Mouse (Mus musculus) embryo, embryonic 10.5 days (tissue): ENCODE measurements around the gene Fgf18.
A peak's percentile ranks its signal among the peaks of the same experiment; 100 is the strongest.

ENCODE experiments used
- DNase-seq: peaks from one replicate; pipeline ENCODE4 v3.0.0-alpha.2; 2015; ENCODE audit warnings: low spot score

The Fgf18 gene

GRCm38 (mm10) chr11:33115796-33116195 lies 31.4 kb downstream of the Fgf18 start:
- no peak for DNase-seq

GRCm38 (mm10) chr11:33112407-33112806 lies 34.8 kb downstream of the Fgf18 start:
- DNase-seq = no peak

- DNase-seq = no peak
Observed at GRCm38 (mm10) chr11:33110111-33110510, 37.1 kb downstream of the Fgf18 start.

- DNase-seq = no peak
Observed at GRCm38 (mm10) chr11:33107540-33107939, 39.7 kb downstream of the Fgf18 start.

GRCm38 (mm10) chr11:33104911-33105316 lies 42.3 kb downstream of the Fgf18 start:
- no peak for DNase-seq

- no peak for DNase-seq
Observed at GRCm38 (mm10) chr11:33103291-33103943, 43.8 kb downstream of the Fgf18 start.

GRCm38 (mm10) chr11:33100027-33100507 lies 47.1 kb downstream of the Fgf18 start:
- DNase-seq = peak; percentile 42

GRCm38 (mm10) chr11:33099425-33099824 lies 47.8 kb downstream of the Fgf18 start:
- DNase-seq = no peak

- DNase-seq = no peak
Observed at GRCm38 (mm10) chr11:33098446-33098845, 48.8 kb downstream of the Fgf18 start.

GRCm38 (mm10) chr11:33097855-33098254 lies 49.3 kb downstream of the Fgf18 start:
- DNase-seq = peak; percentile 72

- DNase-seq = no peak
Observed at GRCm38 (mm10) chr11:33089856-33090255, 57.3 kb downstream of the Fgf18 start.

GRCm38 (mm10) chr11:33088181-33088580 lies 59.0 kb downstream of the Fgf18 start:
- DNase-seq = no peak

- DNase-seq = no peak
Observed at GRCm38 (mm10) chr11:33086046-33086445, 61.2 kb downstream of the Fgf18 start.

- no peak for DNase-seq
Observed at GRCm38 (mm10) chr11:33085514-33085913, 61.7 kb downstream of the Fgf18 start.

- no peak for DNase-seq
Observed at GRCm38 (mm10) chr11:33085054-33085453, 62.1 kb downstream of the Fgf18 start.

- DNase-seq = no peak
Observed at GRCm38 (mm10) chr11:33084041-33084440, 63.2 kb downstream of the Fgf18 start.

GRCm38 (mm10) chr11:33081175-33081574 lies 66.0 kb downstream of the Fgf18 start:
- DNase-seq = no peak

GRCm38 (mm10) chr11:33080046-33080808 lies 67.0 kb downstream of the Fgf18 start:
- DNase-seq = no peak

GRCm38 (mm10) chr11:33079424-33079823 lies 67.8 kb downstream of the Fgf18 start:
- no peak for DNase-seq

- DNase-seq = peak; percentile 52
Observed at GRCm38 (mm10) chr11:33078036-33078435, 69.2 kb downstream of the Fgf18 start.

GRCm38 (mm10) chr11:33075293-33075692 lies 71.9 kb downstream of the Fgf18 start:
- DNase-seq = no peak

- no peak for DNase-seq
Observed at GRCm38 (mm10) chr11:33074541-33074940, 72.7 kb downstream of the Fgf18 start.

- DNase-seq = no peak
Observed at GRCm38 (mm10) chr11:33071358-33071922, 75.8 kb downstream of the Fgf18 start.
